In the genomic region with DNA sequence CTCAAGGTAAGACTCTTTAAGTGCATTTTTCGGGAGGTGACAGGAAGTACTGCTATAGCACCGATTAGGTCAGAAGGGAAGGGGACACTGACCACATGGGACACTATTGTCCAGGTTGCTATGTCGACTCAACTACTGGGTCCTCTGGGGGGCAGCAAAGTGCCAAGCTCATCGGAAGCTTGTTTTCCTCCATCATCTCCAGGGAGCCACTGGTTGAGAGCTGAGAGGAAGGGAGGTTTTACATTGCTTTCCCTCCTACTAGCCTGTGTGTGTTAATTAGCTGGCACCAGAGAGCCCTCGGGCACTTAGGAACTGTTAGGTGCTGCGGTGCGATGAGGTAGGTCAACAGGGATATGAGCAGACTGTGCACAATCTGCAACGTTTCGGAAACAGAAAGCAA, we compare ENCODE assay signal across 8 mouse cellular contexts.
DNase-seq lines count a peak whose midpoint lies in the region; ATAC-seq and TF ChIP-seq lines count a peak whose summit lies in the region.

No protein-coding gene starts in this region.

- H3K4me3 ChIP-seq in forebrain, postnatal 0 days (ENCODE audit: low read depth, low read length) = no peak overlapping the region
- no peak overlapping the region for H3K4me3 ChIP-seq in forebrain, embryonic 14.5 days (ENCODE audit: low read depth, low read length)
- H3K4me3 ChIP-seq in cortical plate, adult 2 months (ENCODE audit: insufficient read depth, low read length) = peak overlapping the region; percentile 22; the same call in 1 of the 2 replicates
- no peak overlapping the region for H3K4me3 ChIP-seq in limb, embryonic 10.5 days

- no peak for DNase-seq in forebrain, postnatal 0 days
- no peak for DNase-seq in forebrain, embryonic 14.5 days (ENCODE audit: low spot score)
- DNase-seq in NIH3T3 (ENCODE audit: low read depth) = peak; percentile 57
- peak; percentile 27 for DNase-seq in kidney, adult 9 months
- DNase-seq in limb, embryonic 10.5 days (ENCODE audit: low spot score) = no peak
- peak; percentile 56 to 65 for DNase-seq in right cerebral cortex, adult 2 months (ENCODE audit: low spot score in 2 of 2)

- H3K9ac ChIP-seq in forebrain, postnatal 0 days = no peak overlapping the region
- H3K9ac ChIP-seq in forebrain, embryonic 14.5 days (ENCODE audit: low read length) = no peak overlapping the region

- no peaks in the 10 kb centered on the region for H3K27me3 ChIP-seq in forebrain, postnatal 0 days (ENCODE audit: insufficient read depth, low read length)
- H3K27me3 ChIP-seq in forebrain, embryonic 14.5 days (replicated peaks; ENCODE audit: control insufficient read depth, insufficient read depth, low read length) = no peaks in the 10 kb centered on the region
- no peaks in the 10 kb centered on the region for H3K27me3 ChIP-seq in limb, embryonic 10.5 days (ENCODE audit: low read depth, poor library complexity, severe bottlenecking)

- 52% methylated on average over 9 of the region's 9 CpGs for WGBS in forebrain, postnatal 0 days
- WGBS in forebrain, embryonic 14.5 days = 47% methylated on average over 9 of the region's 9 CpGs
- WGBS in limb, embryonic 10.5 days = 46% methylated on average over 9 of the region's 9 CpGs

- H3K36me3 ChIP-seq in forebrain, postnatal 0 days (ENCODE audit: insufficient read depth) = no peaks in the 10 kb centered on the region
- no peaks in the 10 kb centered on the region for H3K36me3 ChIP-seq in forebrain, embryonic 14.5 days (ENCODE audit: control insufficient read depth, insufficient read depth, low read length)
- H3K36me3 ChIP-seq in limb, embryonic 10.5 days = no peaks in the 10 kb centered on the region

- ATAC-seq in forebrain, postnatal 0 days = no peak
- ATAC-seq in forebrain, embryonic 14.5 days = no peak
- no peak for ATAC-seq in erythroid progenitor cell, adult 5-6 weeks (replicated peaks; ENCODE audit: low FRiP score, poor library complexity, severe bottlenecking)

- H3K27ac ChIP-seq in forebrain, postnatal 0 days (ENCODE audit: low read depth, low read length) = no peak overlapping the region
- no peak overlapping the region for H3K27ac ChIP-seq in forebrain, embryonic 14.5 days (ENCODE audit: low read depth, low read length)
- no peak overlapping the region for H3K27ac ChIP-seq in cortical plate, adult 2 months (ENCODE audit: insufficient read depth, low read length)
- H3K27ac ChIP-seq in limb, embryonic 10.5 days = peak overlapping the region; percentile 36; the same call in 1 of the 2 replicates

- H3K9me3 ChIP-seq in forebrain, postnatal 0 days (ENCODE audit: low read length) = no peaks in the 10 kb centered on the region
- H3K9me3 ChIP-seq in forebrain, embryonic 14.5 days (replicated peaks; ENCODE audit: control insufficient read depth, low read length) = no peaks in the 10 kb centered on the region
- H3K9me3 ChIP-seq in limb, embryonic 10.5 days (replicated peaks) = no peaks in the 10 kb centered on the region

- TF ChIP-seq POLR2A in cortical plate, adult 2 months (IDR thresholded peaks at IDR 0.05; ENCODE audit: extremely low read depth, insufficient read depth, low read length) = no peak

- peak; percentile 58 for TF ChIP-seq CTCF in forebrain, postnatal 0 days (IDR thresholded peaks at IDR 0.05; ENCODE audit: low read depth)
- peak; percentile 21; the same call in 1 of the 2 replicates for TF ChIP-seq CTCF in cortical plate, adult 2 months (IDR thresholded peaks at IDR 0.05; ENCODE audit: extremely low read depth, insufficient read depth, low read length)

- no peak overlapping the region for H3K4me2 ChIP-seq in forebrain, postnatal 0 days (ENCODE audit: low read depth)
- no peak overlapping the region for H3K4me2 ChIP-seq in forebrain, embryonic 14.5 days (ENCODE audit: low read length)

- no peaks in the 10 kb centered on the region for H3K4me1 ChIP-seq in forebrain, postnatal 0 days (ENCODE audit: insufficient read depth)
- H3K4me1 ChIP-seq in forebrain, embryonic 14.5 days (ENCODE audit: control insufficient read depth, insufficient read depth, low read length) = no peaks in the 10 kb centered on the region
- H3K4me1 ChIP-seq in cortical plate, adult 2 months (ENCODE audit: control insufficient read depth, insufficient read depth, low read length) = 0 out of 2 replicates have a peak, but pooled peaks cover 1% of the 10 kb centered on the region
- peaks cover 7% of the 10 kb centered on the region; the same call in 1 of the 2 replicates for H3K4me1 ChIP-seq in limb, embryonic 10.5 days

Comparison
In these comparisons a context has a peak if more than half of its experiments do, and no peak if none do; other contexts are left out.
1. DNase-seq: peak in NIH3T3 (single experiment), kidney, adult 9 months (single experiment) and right cerebral cortex, adult 2 months (2 of 2); none in forebrain, postnatal 0 days (single experiment), forebrain, embryonic 14.5 days (single experiment) and limb, embryonic 10.5 days (single experiment).